Comparison of ENCODE assay signal across 10 mouse cellular contexts in the genomic region with DNA sequence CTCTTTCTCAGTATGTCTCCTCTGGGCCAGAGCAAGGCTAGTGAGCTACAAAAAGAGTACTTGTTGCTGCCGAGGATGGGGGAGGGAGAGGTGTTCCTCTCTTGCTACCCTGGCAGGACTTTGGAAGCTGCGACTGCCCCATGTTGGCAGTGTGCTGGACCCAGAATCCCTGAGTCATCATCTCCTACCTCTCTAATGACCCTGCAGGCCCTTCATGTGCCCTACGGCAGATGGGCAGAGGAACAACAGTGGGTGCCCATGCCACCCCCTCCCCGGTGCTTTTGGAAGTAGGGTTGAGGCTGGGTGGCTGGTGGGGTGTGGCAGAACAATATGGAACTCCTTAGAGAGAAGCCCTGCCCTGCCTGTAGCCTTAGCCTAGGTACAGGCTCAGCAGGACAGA.
DNase-seq lines count a peak whose midpoint lies in the region; ATAC-seq and TF ChIP-seq lines count a peak whose summit lies in the region.
"Had no signal": no experiment of that assay in that cellular context is flagged by ENCODE, and none has a peak within 500 bp of the region (broad histone marks: within the 10 kb centered on the region; RNA-seq: fewer than 3 reads in every experiment).

No protein-coding gene starts in this region.

- no peaks in the 10 kb centered on the region for H3K36me3 ChIP-seq in hindbrain, embryonic 11.5 days (ENCODE audit: control insufficient read depth, insufficient read depth, low read length)
- H3K36me3 ChIP-seq in macrophage (ENCODE audit: inconsistent target) = peaks cover 11% of the 10 kb centered on the region

- no peak for TF ChIP-seq CTCF in layer of hippocampus, adult 2 months (conservative IDR thresholded peaks at IDR 0.05)

- peak overlapping the region; percentile 48; the same call in 1 of the 2 replicates for H3K27ac ChIP-seq in layer of hippocampus, adult 2 months
- H3K27ac ChIP-seq in hindbrain, embryonic 11.5 days (ENCODE audit: low read depth, low read length) = 0 out of 2 replicates have a peak overlapping the region, but pooled peaks have one; percentile 18
- peak overlapping the region; percentile 99 for H3K27ac ChIP-seq in macrophage
- H3K27ac ChIP-seq: embryonic facial prominence, embryonic 13.5 days had no signal

- H3K9ac ChIP-seq in hindbrain, embryonic 11.5 days (ENCODE audit: low read depth, low read length) = no peak overlapping the region
- H3K9ac ChIP-seq: embryonic facial prominence, embryonic 13.5 days; lung, embryonic 14.5 days had no signal

- no peak for DNase-seq in layer of hippocampus, adult 2 months (ENCODE audit: low spot score in 2 of 2)
- DNase-seq in layer of hippocampus, adult 18-20 months (ENCODE audit: low spot score in 2 of 2) = no peak
- DNase-seq in cerebellum, adult 9-10 months = peak; percentile 80
- no peak for DNase-seq in hindbrain, embryonic 11.5 days (ENCODE audit: low spot score)
- DNase-seq in ovary, adult 18-20 months (ENCODE audit: low spot score) = no peak
- DNase-seq in left cerebral cortex, adult 8-10 months (ENCODE audit: low spot score in 2 of 2) = no peak
- DNase-seq in urinary bladder, postnatal 4 days (ENCODE audit: low spot score in 2 of 2) = no peak
- DNase-seq: lung, embryonic 14.5 days had no signal

- no peaks in the 10 kb centered on the region for H3K27me3 ChIP-seq in hindbrain, embryonic 11.5 days (ENCODE audit: control insufficient read depth, insufficient read depth, low read length)
- H3K27me3 ChIP-seq: embryonic facial prominence, embryonic 13.5 days had no signal

- WGBS in hindbrain, embryonic 11.5 days = 90% methylated on average over 4 of the region's 4 CpGs
- 31% methylated on average over 3 of the region's 4 CpGs for WGBS in macrophage (ENCODE audit: missing documents)

- H3K4me1 ChIP-seq in hindbrain, embryonic 11.5 days (replicated peaks; ENCODE audit: control insufficient read depth, insufficient read depth, low read length) = peaks cover 20% of the 10 kb centered on the region

- H3K9me3 ChIP-seq in hindbrain, embryonic 11.5 days (ENCODE audit: control insufficient read depth, low read length) = no peaks in the 10 kb centered on the region
- H3K9me3 ChIP-seq: embryonic facial prominence, embryonic 13.5 days had no signal

- H3K79me2 ChIP-seq in macrophage (ENCODE audit: inconsistent target) = peaks cover 100% of the 10 kb centered on the region

- no peak for ATAC-seq in hindbrain, embryonic 11.5 days (ENCODE audit: low FRiP score)

- no peak overlapping the region for H3K4me3 ChIP-seq in layer of hippocampus, adult 2 months
- H3K4me3 ChIP-seq in hindbrain, embryonic 11.5 days (ENCODE audit: low read depth, low read length) = no peak overlapping the region
- no peak overlapping the region for H3K4me3 ChIP-seq in macrophage (ENCODE audit: inconsistent target)
- H3K4me3 ChIP-seq: embryonic facial prominence, embryonic 13.5 days had no signal

- H3K4me2 ChIP-seq in hindbrain, embryonic 11.5 days (replicated peaks; ENCODE audit: low read depth, low read length) = no peak overlapping the region
- H3K4me2 ChIP-seq: embryonic facial prominence, embryonic 13.5 days; lung, embryonic 14.5 days had no signal

Comparison
In these comparisons a context has a peak if more than half of its experiments do, and no peak if none do; other contexts are left out.
1. H3K27ac ChIP-seq: peak in every context shown above with its lines; median percentile 99 in macrophage; 48 in layer of hippocampus, adult 2 months; 18 in hindbrain, embryonic 11.5 days.